Mouse (Mus musculus) liver, embryonic 14.5 days (tissue): ENCODE results near the gene Tnfsf13. TPM values are rescaled to one million over a fixed set of nuclear protein-coding genes. Genes with fewer than 3 reads are reported as not detected.

Experiments used
- ATAC-seq: fragments of 200-750 bp; cut with Nextera tagmentation; 2 replicates; pipeline ENCODE4 v1.8.0; 2017; ENCODE audit warnings: moderate number of reproducible peaks, mild to moderate bottlenecking, moderate library complexity; ENCODE audit not compliant: insufficient read depth
- DNase-seq, 3 experiments: peaks; one replicate each; pipeline ENCODE4 v3.0.0-alpha.2; 2012 to 2013; ENCODE audit warnings: low read depth in 3 of 3, low spot score in 3 of 3
- H3K27ac ChIP-seq: fragments of 300-500 bp; sonication (generic); 2 replicates; pipeline ENCODE4 v1.5.1; 2014; ENCODE audit warnings: moderate library complexity, mild to moderate bottlenecking, control low read depth, inconsistent platforms
- H3K27me3 ChIP-seq: fragments of 300-500 bp; sonication (generic); 2 replicates; pipeline ENCODE4 v1.6.1; 2014; ENCODE audit warnings: mild to moderate bottlenecking, low read length, moderate library complexity; ENCODE audit not compliant: control insufficient read depth, insufficient read depth
- H3K36me3 ChIP-seq: fragments of 300-500 bp; sonication (generic); replicated peaks from 2 replicates; pipeline ENCODE4 v1.6.1; 2014; ENCODE audit warnings: low read depth; ENCODE audit not compliant: control insufficient read depth, insufficient read depth
- H3K4me1 ChIP-seq, 2 experiments: fragments of 200-500 bp in 1 of 2; fragments of 300-500 bp in 1 of 2; sonication (generic) in 1 of 2; replicated peaks; 2 replicates each; pipeline ENCODE4 v1.6.1; 2012 to 2014; ENCODE audit warnings: antibody characterized with exemption in 1 of 2, inconsistent platforms in 1 of 2, low read length in 1 of 2; ENCODE audit not compliant: control insufficient read depth in 2 of 2, insufficient read depth in 2 of 2
- H3K4me2 ChIP-seq: fragments of 300-500 bp; sonication (generic); 2 replicates; pipeline ENCODE4 v1.6.1; 2014; ENCODE audit warnings: low read depth, mild to moderate bottlenecking, control low read depth, moderate library complexity
- H3K4me3 ChIP-seq, 2 experiments: fragments of 200-500 bp in 1 of 2; fragments of 300-500 bp in 1 of 2; sonication (generic) in 1 of 2; 2 replicates each; pipeline ENCODE4 v1.5.1; 2012 to 2014; ENCODE audit warnings: low read depth in 2 of 2, low read length in 2 of 2, mild to moderate bottlenecking in 2 of 2, control low read depth in 1 of 2, inconsistent platforms in 1 of 2, moderate library complexity in 1 of 2; ENCODE audit not compliant: insufficient read depth in 1 of 2
- H3K9ac ChIP-seq: fragments of 300-500 bp; sonication (generic); replicated peaks from 2 replicates; pipeline ENCODE4 v1.6.1; 2014; ENCODE audit warnings: mild to moderate bottlenecking, control low read depth, moderate library complexity
- H3K9me3 ChIP-seq: fragments of 300-500 bp; sonication (generic); 2 replicates; pipeline ENCODE4 v1.6.1; 2016; ENCODE audit warnings: low read length, mixed read lengths; ENCODE audit not compliant: control insufficient read depth
- CTCF ChIP-seq: IDR thresholded peaks from 2 replicates; pipeline ENCODE4 v1.5.1; 2016; ENCODE audit warnings: antibody characterized with exemption, low read depth, control low read depth
- EP300 ChIP-seq: IDR thresholded peaks from 2 replicates; pipeline ENCODE4 v1.6.1; 2016; ENCODE audit warnings: antibody characterized with exemption, low read depth
- WGBS: fragments of 180-500 bp; shearing (Covaris S2); extraction: QIAGEN DNeasy Blood & Tissue Kit; methylation state at CpG from one replicate; pipeline ENCODE4 v1.1.7; 2014; ENCODE audit not compliant: insufficient replicate concordance; 5-methylcytosine and 5-hydroxymethylcytosine counted together
- polyA plus RNA-seq, 2 experiments: library from polyadenylated mRNA; depleted of rRNA in 1 of 2; stranded (reverse) in 1 of 2; unstranded in 1 of 2; fragments of >200 nt; fragmentation: Nextera tagmentation in 1 of 2; extraction: Ambion mirVana in 1 of 2; gene quantifications; 2 replicates each; pipeline versions ENCODE4 v1.2.1 to v1.2.3; 2012 to 2014

Tnfsf13 gene
- polyA plus RNA-seq, 2 experiments: 0.20 to 0.26 TPM

GRCm38 (mm10) chr11:69655264-69656064, 30.1 kb downstream of the Tnfsf13 start, which contains the start of gene Sox15:
Gene Sox15 (plus strand): TSS chr11:69655314.
- DNase-seq: peak in 1 of 3 experiments; percentile 45
- ATAC-seq: peak; percentile 51; the same call in 1 of the 2 replicates
- peak; percentile 86 for TF ChIP-seq CTCF
- no peak for TF ChIP-seq EP300
- Histone ChIP-seq H3K9me3 (no peaks in the 10 kb centered on the region), H3K4me1 (peaks cover 3 to 9% of the 10 kb centered on the region in 2 experiments), H3K4me3 (no peak within 1 kb of the TSS), H3K4me2 (no peak within 1 kb of the TSS), H3K9ac (no peak within 1 kb of the TSS), H3K27me3 (no peaks in the 10 kb centered on the region), H3K36me3 (peaks cover 44% of the 10 kb centered on the region), H3K27ac (no peak within 1 kb of the TSS)
- WGBS: 41% methylated on average over 34 of the region's 34 CpGs

DNA sequence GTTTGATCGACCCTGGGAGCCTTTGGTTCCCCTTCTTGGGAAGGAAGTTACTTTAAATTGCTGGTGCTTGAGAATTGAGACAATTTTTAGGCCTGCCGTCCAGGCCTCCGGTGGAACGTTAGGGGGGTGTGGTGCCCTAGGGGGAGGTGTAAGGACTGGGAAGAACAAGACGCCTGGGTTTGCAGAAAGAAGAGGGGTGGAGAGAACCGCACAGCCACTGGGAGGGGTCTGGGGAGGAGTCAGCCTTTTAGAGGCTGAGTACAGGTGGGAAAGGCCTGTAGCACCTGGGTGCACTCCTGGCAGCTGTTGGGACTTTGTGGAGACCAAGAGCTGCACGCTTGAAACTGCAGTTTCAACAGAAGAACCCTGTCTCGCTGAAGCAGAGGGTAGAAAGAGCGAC, 30.8 kb downstream of the Tnfsf13 start:
- H3K9ac ChIP-seq: no peak overlapping the region
- peaks cover 3 to 9% of the 10 kb centered on the region in 2 experiments for H3K4me1 ChIP-seq
- no peaks in the 10 kb centered on the region for H3K27me3 ChIP-seq
- no peak for DNase-seq
- H3K27ac ChIP-seq: no peak overlapping the region
- peaks cover 51% of the 10 kb centered on the region for H3K36me3 ChIP-seq
- no peak overlapping the region for H3K4me3 ChIP-seq
- 39% methylated on average over 9 of the region's 9 CpGs for WGBS
- no peak for ATAC-seq
- TF ChIP-seq EP300 (no peak), CTCF (no peak)
- H3K4me2 ChIP-seq: no peak overlapping the region
- H3K9me3 ChIP-seq: no peaks in the 10 kb centered on the region

GRCm38 (mm10) chr11:69653399-69653798, 32.2 kb downstream of the Tnfsf13 start:
- WGBS: 74% methylated on average over 5 of the region's 5 CpGs
- Histone ChIP-seq H3K4me3 (no peak overlapping the region), H3K36me3 (peaks cover 55% of the 10 kb centered on the region), H3K4me1 (peaks cover 3 to 9% of the 10 kb centered on the region in 2 experiments), H3K9me3 (no peaks in the 10 kb centered on the region), H3K27me3 (no peaks in the 10 kb centered on the region), H3K27ac (no peak overlapping the region), H3K9ac (no peak overlapping the region), H3K4me2 (no peak overlapping the region)
- no peak for DNase-seq
- no peak for ATAC-seq
- no peak for TF ChIP-seq CTCF
- TF ChIP-seq EP300: no peak

DNA sequence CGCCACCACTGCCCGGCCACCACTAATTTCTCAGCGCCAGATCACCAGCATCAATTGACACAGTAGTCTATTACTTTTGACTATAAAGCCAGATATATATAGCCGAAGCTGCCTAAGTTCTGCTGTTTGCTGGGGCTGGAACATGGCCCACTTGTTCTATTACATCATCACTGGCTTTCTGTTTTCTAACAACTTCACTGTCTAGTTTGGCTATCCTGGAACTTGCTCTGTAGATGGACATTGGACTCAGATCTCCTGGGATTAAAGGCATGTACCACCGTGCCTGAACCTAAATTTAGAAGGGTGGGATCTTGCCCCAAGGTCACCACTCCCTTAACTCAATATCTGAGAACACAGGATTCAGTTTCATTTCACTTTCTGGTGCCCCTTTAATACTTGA, 39.7 kb downstream of the Tnfsf13 start:
- H3K4me1 ChIP-seq: no peaks in the 10 kb centered on the region
- no peaks in the 10 kb centered on the region for H3K27me3 ChIP-seq
- DNase-seq (no peak), ATAC-seq (no peak)
- no peak overlapping the region for H3K4me3 ChIP-seq
- H3K9me3 ChIP-seq: no peaks in the 10 kb centered on the region
- H3K9ac ChIP-seq: no peak overlapping the region
- WGBS: 84% methylated on average over 5 of the region's 5 CpGs
- TF ChIP-seq CTCF (no peak), EP300 (no peak)
- no peak overlapping the region for H3K4me2 ChIP-seq
- no peak overlapping the region for H3K27ac ChIP-seq
- H3K36me3 ChIP-seq: peaks cover 79% of the 10 kb centered on the region

DNA sequence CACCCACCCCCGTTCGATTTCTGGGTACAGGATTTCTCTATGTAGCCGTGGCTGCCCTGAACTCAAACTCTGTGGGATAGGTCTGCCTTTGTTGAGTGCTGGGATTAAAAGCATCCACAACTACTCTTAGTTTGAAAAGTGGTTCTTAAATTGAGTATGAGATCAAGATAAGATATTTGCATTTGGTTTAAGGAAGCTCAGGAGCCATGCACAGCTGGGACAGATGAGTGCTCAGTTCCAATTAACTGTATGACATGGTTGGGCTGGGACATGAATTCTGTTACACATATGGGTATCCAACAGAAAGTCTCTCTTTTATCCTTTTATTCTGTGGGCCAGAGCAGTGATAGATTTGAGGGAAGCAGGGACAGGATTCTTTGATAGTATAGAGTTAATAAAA, 50.1 kb downstream of the Tnfsf13 start:
- Histone ChIP-seq H3K4me1 (peaks cover 20 to 21% of the 10 kb centered on the region in 2 experiments), H3K9ac (no peak overlapping the region), H3K4me2 (peak overlapping the region; percentile 91), H3K4me3 (no peak overlapping the region), H3K9me3 (no peaks in the 10 kb centered on the region), H3K27me3 (no peaks in the 10 kb centered on the region), H3K36me3 (peaks cover 12% of the 10 kb centered on the region), H3K27ac (no peak overlapping the region)
- ATAC-seq (no peak), DNase-seq (no peak)
- no peak for TF ChIP-seq EP300
- no peak for TF ChIP-seq CTCF
- 76% methylated on average over 3 of the region's 3 CpGs for WGBS
